Mouse (Mus musculus): ENCODE measurements at regions not wholly inside any gene's neighbourhood (a gene's known extent, or its start where the extent isn't known, plus 50 kb on each side); places are given as distances from the start of the nearest gene placed in this dataset.

DNA sequence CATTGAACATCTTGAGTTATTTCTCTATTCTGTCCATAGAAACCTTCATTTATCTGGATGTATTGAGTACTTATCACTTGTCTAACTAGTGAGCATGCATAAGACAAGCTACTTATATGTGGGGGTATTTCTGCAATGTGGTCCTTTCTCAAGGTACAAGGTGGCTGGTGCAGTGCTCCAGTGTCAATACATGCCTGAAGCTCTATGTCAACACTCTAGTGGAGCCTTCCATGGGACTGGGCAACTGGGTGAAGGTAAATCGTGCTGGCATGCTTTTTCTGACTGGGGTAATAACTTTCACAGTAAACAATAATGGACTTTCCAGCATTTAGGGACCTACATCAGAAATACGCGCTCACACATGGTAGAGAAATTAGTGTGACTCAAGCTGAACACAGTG lies 750.9 kb downstream of the 1700064H15Rik start:
- Histone ChIP-seq H3K4me3 (ENCODE audit: low read depth, low read length) (no peak overlapping the region), H3K4me1 (ENCODE audit: insufficient read depth, low read length) (no peaks in the 10 kb centered on the region), H3K9me3 (ENCODE audit: low read length) (no peaks in the 10 kb centered on the region), H3K36me3 (ENCODE audit: insufficient read depth, low read length) (no peaks in the 10 kb centered on the region), H3K4me2 (ENCODE audit: low read depth, low read length, poor library complexity, severe bottlenecking) (no peak overlapping the region), H3K27ac (ENCODE audit: low read depth, low read length) (no peak overlapping the region), H3K9ac (replicated peaks; ENCODE audit: low read length, poor library complexity, severe bottlenecking) (no peak overlapping the region), H3K27me3 (ENCODE audit: insufficient read depth, low read length) (no peaks in the 10 kb centered on the region)
- ATAC-seq (ENCODE audit: low FRiP score): no peak
- no peak for TF ChIP-seq CTCF (IDR thresholded peaks at IDR 0.05)
- 82% methylated on average over 3 of the region's 3 CpGs for WGBS
- no peak for DNase-seq (ENCODE audit: low spot score)

DNA sequence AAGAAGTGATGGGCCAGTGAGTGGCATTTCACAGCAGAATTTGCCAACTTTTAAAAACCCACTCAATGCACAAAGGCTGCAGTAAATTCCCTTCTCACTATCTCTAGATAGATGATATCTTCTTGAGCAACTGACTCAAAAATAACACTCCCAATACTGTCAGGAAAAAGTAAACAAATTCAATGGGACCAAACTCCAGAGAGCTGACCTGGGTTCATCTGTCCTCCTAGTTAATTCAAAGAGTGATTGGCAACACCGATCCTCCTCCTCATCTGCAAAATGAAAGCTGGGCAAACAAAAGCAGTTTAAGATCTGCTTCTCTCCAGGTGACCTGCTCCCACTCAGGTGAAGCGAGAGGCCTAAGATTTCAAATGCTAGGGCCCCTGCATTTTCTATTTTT lies 747.3 kb downstream of the 1700064H15Rik start:
- Histone ChIP-seq H3K9me3 (ENCODE audit: low read length) (no peaks in the 10 kb centered on the region), H3K27me3 (ENCODE audit: insufficient read depth, low read length) (no peaks in the 10 kb centered on the region), H3K4me1 (ENCODE audit: insufficient read depth, low read length) (no peaks in the 10 kb centered on the region), H3K36me3 (ENCODE audit: insufficient read depth, low read length) (no peaks in the 10 kb centered on the region), H3K27ac (ENCODE audit: low read depth, low read length) (no peak overlapping the region), H3K4me2 (ENCODE audit: low read depth, low read length, poor library complexity, severe bottlenecking) (no peak overlapping the region), H3K9ac (replicated peaks; ENCODE audit: low read length, poor library complexity, severe bottlenecking) (no peak overlapping the region), H3K4me3 (ENCODE audit: low read depth, low read length) (no peak overlapping the region)
- TF ChIP-seq CTCF (IDR thresholded peaks at IDR 0.05): no peak
- DNase-seq (ENCODE audit: low spot score): no peak
- 74% methylated on average over 2 of the region's 2 CpGs for WGBS
- no peak for ATAC-seq (ENCODE audit: low FRiP score)

DNA sequence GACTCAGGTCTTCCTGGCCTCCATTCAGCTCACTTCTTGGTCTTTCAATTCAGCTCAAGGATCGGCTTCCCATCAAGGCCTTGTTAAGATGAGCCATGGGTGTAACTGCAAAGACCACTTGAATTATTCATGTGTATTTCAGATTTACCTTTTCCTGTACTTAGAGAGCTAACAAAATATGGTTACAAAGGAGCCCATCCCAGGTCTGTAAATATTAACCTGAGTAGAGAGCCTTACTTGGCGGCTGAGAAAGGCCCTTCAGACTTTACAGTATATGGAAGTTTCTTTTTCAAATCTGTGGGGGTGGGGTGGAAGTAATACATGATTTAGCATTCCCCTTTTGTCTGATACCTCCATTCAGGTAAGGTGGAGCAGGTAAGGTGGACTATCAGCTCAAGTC lies 735.7 kb downstream of the 1700064H15Rik start:
- H3K4me2 ChIP-seq (ENCODE audit: low read depth, low read length, poor library complexity, severe bottlenecking): no peak overlapping the region

DNA sequence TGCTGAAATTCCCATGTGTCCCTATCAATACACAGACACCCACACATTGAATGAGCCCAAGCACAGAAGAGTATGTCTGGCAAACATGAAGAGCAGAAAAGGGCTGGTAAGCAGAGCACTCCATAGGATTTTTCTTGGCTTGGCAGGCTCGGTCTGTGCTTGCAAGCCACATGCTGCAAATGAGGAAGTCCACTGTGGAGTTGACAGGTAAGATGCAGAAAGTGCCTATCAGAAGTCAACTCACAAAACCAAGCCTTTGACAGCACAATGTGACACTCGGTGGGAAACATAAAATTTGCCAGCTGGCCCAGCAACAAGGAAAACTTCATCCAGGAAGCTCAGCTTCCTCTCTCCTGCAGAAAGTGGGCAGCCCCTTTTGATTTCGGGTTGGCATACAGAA lies 722.7 kb downstream of the 1700064H15Rik start:
- Histone ChIP-seq H3K4me1 (ENCODE audit: insufficient read depth, low read length) (no peaks in the 10 kb centered on the region), H3K9me3 (ENCODE audit: low read length) (no peaks in the 10 kb centered on the region), H3K27ac (ENCODE audit: low read depth, low read length) (no peak overlapping the region), H3K9ac (replicated peaks; ENCODE audit: low read length, poor library complexity, severe bottlenecking) (no peak overlapping the region), H3K27me3 (ENCODE audit: insufficient read depth, low read length) (no peaks in the 10 kb centered on the region), H3K36me3 (ENCODE audit: insufficient read depth, low read length) (no peaks in the 10 kb centered on the region), H3K4me2 (ENCODE audit: low read depth, low read length, poor library complexity, severe bottlenecking) (no peak overlapping the region), H3K4me3 (ENCODE audit: low read depth, low read length) (no peak overlapping the region)
- TF ChIP-seq CTCF (IDR thresholded peaks at IDR 0.05): no peak
- DNase-seq (ENCODE audit: low spot score): peak; percentile 55
- no peak for ATAC-seq (ENCODE audit: low FRiP score)
- 54% methylated on average over 3 of the region's 3 CpGs for WGBS

More for the DNA sequence above, 735.7 kb downstream of the 1700064H15Rik start:
- WGBS: 95% methylated on average over 2 of the region's 2 CpGs
- DNase-seq (ENCODE audit: low spot score): no peak
- Histone ChIP-seq H3K27ac (ENCODE audit: low read depth, low read length) (no peak overlapping the region), H3K9me3 (ENCODE audit: low read length) (peaks cover 3% of the 10 kb centered on the region; the same call in 1 of the 2 replicates), H3K36me3 (ENCODE audit: insufficient read depth, low read length) (no peaks in the 10 kb centered on the region), H3K27me3 (ENCODE audit: insufficient read depth, low read length) (no peaks in the 10 kb centered on the region), H3K4me1 (ENCODE audit: insufficient read depth, low read length) (no peaks in the 10 kb centered on the region), H3K4me3 (ENCODE audit: low read depth, low read length) (no peak overlapping the region), H3K9ac (replicated peaks; ENCODE audit: low read length, poor library complexity, severe bottlenecking) (no peak overlapping the region)
- ATAC-seq (ENCODE audit: low FRiP score): no peak
- TF ChIP-seq CTCF (IDR thresholded peaks at IDR 0.05): no peak

DNA sequence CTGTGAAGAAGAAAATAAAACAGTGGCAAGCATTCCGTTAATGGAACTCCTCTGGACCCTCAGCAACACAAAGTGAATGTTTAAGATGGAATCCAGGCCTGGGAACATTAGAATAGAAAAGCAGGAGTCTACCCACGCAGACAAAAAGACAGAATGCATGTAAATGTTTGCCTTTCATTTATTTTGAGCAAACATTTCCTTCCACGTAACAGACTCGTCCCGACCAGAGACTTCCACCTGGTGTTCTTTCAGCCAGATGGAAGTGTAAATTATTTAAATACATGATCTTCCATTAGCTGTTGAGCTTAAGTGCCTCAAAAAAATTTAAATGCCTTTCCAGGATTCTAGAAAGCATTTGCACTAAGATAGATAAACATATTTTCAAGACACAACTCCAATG lies 722.3 kb downstream of the 1700064H15Rik start:
- H3K4me1 ChIP-seq (ENCODE audit: insufficient read depth, low read length): no peaks in the 10 kb centered on the region
- no peak overlapping the region for H3K27ac ChIP-seq (ENCODE audit: low read depth, low read length)
- WGBS: 53% methylated on average over 5 of the region's 5 CpGs
- no peaks in the 10 kb centered on the region for H3K27me3 ChIP-seq (ENCODE audit: insufficient read depth, low read length)
- no peak overlapping the region for H3K4me2 ChIP-seq (ENCODE audit: low read depth, low read length, poor library complexity, severe bottlenecking)
- ATAC-seq (ENCODE audit: low FRiP score): no peak
- H3K9me3 ChIP-seq (ENCODE audit: low read length): no peaks in the 10 kb centered on the region
- no peak for TF ChIP-seq CTCF (IDR thresholded peaks at IDR 0.05)
- no peak overlapping the region for H3K9ac ChIP-seq (replicated peaks; ENCODE audit: low read length, poor library complexity, severe bottlenecking)
- no peak for DNase-seq (ENCODE audit: low spot score)
- H3K4me3 ChIP-seq (ENCODE audit: low read depth, low read length): no peak overlapping the region
- H3K36me3 ChIP-seq (ENCODE audit: insufficient read depth, low read length): no peaks in the 10 kb centered on the region

DNA sequence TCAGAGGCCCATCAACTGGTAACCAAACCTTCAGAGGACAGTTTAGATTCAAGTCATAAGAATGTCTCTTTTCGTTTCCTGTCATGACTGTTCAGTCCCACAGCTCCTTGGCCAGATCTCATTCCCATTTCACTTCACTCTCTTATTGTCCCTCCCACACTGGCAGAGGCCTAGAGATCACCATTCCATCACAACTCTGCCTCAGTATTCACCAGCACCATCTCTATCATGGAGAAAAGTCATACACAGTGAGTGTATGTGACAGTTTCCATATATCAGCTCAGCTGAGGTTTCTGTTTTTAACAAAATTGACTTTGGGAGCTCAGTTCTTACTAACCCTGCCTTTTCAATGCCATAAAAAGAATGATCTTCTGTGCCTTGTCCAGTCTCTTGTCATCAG lies 719.7 kb downstream of the 1700064H15Rik start:
- H3K9me3 ChIP-seq (ENCODE audit: low read length): no peaks in the 10 kb centered on the region
- DNase-seq (ENCODE audit: low spot score) (no peak), ATAC-seq (ENCODE audit: low FRiP score) (no peak)
- H3K4me2 ChIP-seq (ENCODE audit: low read depth, low read length, poor library complexity, severe bottlenecking): no peak overlapping the region
- TF ChIP-seq CTCF (IDR thresholded peaks at IDR 0.05): no peak
- no peak overlapping the region for H3K27ac ChIP-seq (ENCODE audit: low read depth, low read length)
- no peaks in the 10 kb centered on the region for H3K4me1 ChIP-seq (ENCODE audit: insufficient read depth, low read length)
- H3K36me3 ChIP-seq (ENCODE audit: insufficient read depth, low read length): no peaks in the 10 kb centered on the region
- 92% methylated on average over 1 of the region's 1 CpGs for WGBS
- H3K9ac ChIP-seq (replicated peaks; ENCODE audit: low read length, poor library complexity, severe bottlenecking): no peak overlapping the region
- H3K27me3 ChIP-seq (ENCODE audit: insufficient read depth, low read length): no peaks in the 10 kb centered on the region
- H3K4me3 ChIP-seq (ENCODE audit: low read depth, low read length): no peak overlapping the region

All from midbrain, postnatal 0 days (tissue).